Mouse (Mus musculus) midbrain, postnatal 0 days (tissue): ENCODE results near the gene Cygb. TPM values are rescaled to one million over a fixed set of nuclear protein-coding genes. Genes with fewer than 3 reads are reported as not detected.
"Not testable (repeated sequence)": the region's sequence is repeated elsewhere in the genome, so short reads cannot be mapped to it uniquely, and the experiment has no call there.

ENCODE experiments used
- ATAC-seq: fragments of 200-750 bp; cut with Nextera tagmentation; 2 replicates; pipeline ENCODE4 v1.8.0; 2017; ENCODE audit warnings: moderate number of reproducible peaks, mild to moderate bottlenecking, moderate TSS enrichment, moderate library complexity; ENCODE audit not compliant: low FRiP score
- DNase-seq: peaks from one replicate; pipeline ENCODE4 v3.0.0-alpha.2; 2015; ENCODE audit warnings: low spot score
- H3K27ac ChIP-seq: fragments of 300-500 bp; sonication (generic); 2 replicates; pipeline ENCODE4 v1.5.1; 2014; ENCODE audit warnings: low read depth, mild to moderate bottlenecking, low read length, mixed read lengths
- H3K27me3 ChIP-seq: fragments of 300-500 bp; sonication (generic); 2 replicates; pipeline ENCODE4 v1.6.1; 2014; ENCODE audit warnings: low read length, control low read depth, mixed read lengths; ENCODE audit not compliant: insufficient read depth
- H3K36me3 ChIP-seq: fragments of 300-500 bp; sonication (generic); 2 replicates; pipeline ENCODE4 v1.6.1; 2014; ENCODE audit warnings: low read length, control low read depth, mixed read lengths; ENCODE audit not compliant: insufficient read depth
- H3K4me1 ChIP-seq: fragments of 300-500 bp; sonication (generic); 2 replicates; pipeline ENCODE4 v1.6.1; 2014; ENCODE audit warnings: mild to moderate bottlenecking, control low read depth, antibody characterized with exemption, low read length, mixed read lengths; ENCODE audit not compliant: insufficient read depth
- H3K4me2 ChIP-seq: fragments of 300-500 bp; sonication (generic); 2 replicates; pipeline ENCODE4 v1.6.1; 2014; ENCODE audit warnings: low read depth, mild to moderate bottlenecking, low read length, mixed read lengths; ENCODE audit not compliant: poor library complexity, severe bottlenecking
- H3K4me3 ChIP-seq: fragments of 300-500 bp; sonication (generic); 2 replicates; pipeline ENCODE4 v1.5.1; 2014; ENCODE audit warnings: low read depth, mild to moderate bottlenecking, low read length, moderate library complexity
- H3K9ac ChIP-seq: fragments of 300-500 bp; sonication (generic); replicated peaks from 2 replicates; pipeline ENCODE4 v1.6.1; 2014; ENCODE audit warnings: mild to moderate bottlenecking, low read length, moderate library complexity, mixed read lengths; ENCODE audit not compliant: poor library complexity, severe bottlenecking
- H3K9me3 ChIP-seq: fragments of 300-500 bp; sonication (generic); 2 replicates; pipeline ENCODE4 v1.6.1; 2016; ENCODE audit warnings: low read length, control low read depth
- CTCF ChIP-seq: IDR thresholded peaks from 2 replicates; pipeline ENCODE4 v1.5.1; 2016; ENCODE audit warnings: antibody characterized with exemption, mild to moderate bottlenecking
- WGBS: fragments of 180-500 bp; shearing (Covaris S2); extraction: QIAGEN DNeasy Blood & Tissue Kit; methylation state at CpG from one replicate; pipeline ENCODE4 v1.1.7; 2014; 5-methylcytosine and 5-hydroxymethylcytosine counted together
- polyA plus RNA-seq: library from polyadenylated mRNA; unstranded; fragments of >200 nt; fragmentation: Nextera tagmentation; extraction: Ambion mirVana; gene quantifications from 2 replicates; pipeline ENCODE4 v1.2.1, GENCODE M21; 2015
- total RNA-seq: library from RNA; depleted of rRNA; stranded (reverse); fragments of >200 nt; gene quantifications from 2 replicates; pipeline ENCODE4 v1.2.3, GENCODE M21; 2014

Gene Cygb
- total and polyA plus RNA-seq, 2 experiments from 2014 or later, result 40.5 to 44.2 TPM

DNA sequence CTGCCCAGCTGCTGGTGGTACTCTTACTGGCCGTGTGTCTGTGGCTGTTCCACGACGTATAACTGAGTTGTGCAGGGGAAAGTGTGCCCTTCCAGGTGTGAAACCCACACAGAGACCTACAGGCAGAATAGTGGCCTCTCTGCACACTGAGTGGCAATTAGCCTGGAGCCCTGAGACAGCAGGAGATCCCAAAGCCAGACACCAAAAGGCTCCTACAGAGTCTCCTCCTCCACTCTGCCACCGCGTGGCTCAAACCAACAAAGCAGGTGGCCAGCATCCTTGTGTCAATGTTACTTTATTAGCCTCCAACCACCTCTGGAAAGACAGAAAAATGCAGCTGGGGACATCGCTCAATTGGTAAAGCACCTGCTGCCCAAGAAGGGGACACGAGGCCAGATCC, 14.7 kb upstream of the Cygb start:
- Histone ChIP-seq H3K27ac (no peak overlapping the region), H3K36me3 (no peaks in the 10 kb centered on the region), H3K27me3 (no peaks in the 10 kb centered on the region), H3K4me2 (no peak overlapping the region), H3K4me3 (no peak overlapping the region), H3K9ac (no peak overlapping the region), H3K9me3 (no peaks in the 10 kb centered on the region), H3K4me1 (peaks cover 5% of the 10 kb centered on the region; the same call in 1 of the 2 replicates)
- peak; percentile 58 for TF ChIP-seq CTCF
- 44% methylated on average over 7 of the region's 7 CpGs for WGBS
- ATAC-seq (no peak), DNase-seq (peak; percentile 33)

DNA sequence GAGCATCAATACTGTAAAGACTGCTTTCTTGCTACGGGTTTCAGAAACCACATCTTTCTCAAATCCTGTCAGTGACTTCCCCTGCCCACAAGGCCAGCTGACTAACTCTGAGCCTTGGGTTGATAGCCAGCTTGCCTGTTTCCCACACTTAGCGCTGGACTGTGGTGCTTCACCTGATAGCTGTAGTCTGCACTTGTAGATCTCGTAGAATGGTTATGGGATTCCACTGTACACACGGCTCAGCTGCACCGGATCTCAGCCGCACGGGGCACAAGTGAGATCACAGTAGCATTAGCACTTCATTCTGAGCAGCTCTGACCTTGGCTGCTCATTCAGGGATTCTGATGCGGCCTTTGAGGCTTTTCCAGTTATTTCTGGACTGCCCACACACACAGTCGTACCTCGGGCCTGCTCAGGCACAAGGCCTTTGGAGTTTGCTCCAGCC, 14.3 kb upstream of the Cygb start:
- Histone ChIP-seq H3K27me3 (no peaks in the 10 kb centered on the region), H3K27ac (no peak overlapping the region), H3K4me2 (no peak overlapping the region), H3K4me3 (no peak overlapping the region), H3K9ac (no peak overlapping the region), H3K4me1 (peaks cover 5% of the 10 kb centered on the region; the same call in 1 of the 2 replicates), H3K9me3 (no peaks in the 10 kb centered on the region), H3K36me3 (no peaks in the 10 kb centered on the region)
- ATAC-seq, result no peak
- TF ChIP-seq CTCF, result no peak
- DNase-seq, result no peak
- 77% methylated on average over 10 of the region's 10 CpGs for WGBS

DNA sequence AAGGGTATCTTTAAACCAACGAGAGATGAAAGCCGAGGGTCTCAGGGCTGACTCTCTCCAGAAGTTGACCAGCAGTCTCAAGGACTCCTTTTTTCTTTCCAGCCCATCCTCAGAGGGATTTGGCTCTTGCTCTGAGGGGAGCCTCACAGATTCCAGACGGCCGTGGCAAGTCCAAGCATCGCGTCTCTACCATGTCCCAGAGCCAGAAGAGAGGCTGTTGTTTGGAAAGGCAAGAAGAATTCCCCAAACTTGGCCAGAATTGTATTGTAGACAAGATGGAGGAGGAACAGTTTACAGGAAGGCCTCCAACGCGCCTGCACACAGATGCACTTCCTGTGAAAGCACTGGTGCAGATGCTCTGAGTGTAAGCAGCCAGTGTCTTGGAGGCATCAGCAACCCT, 13.8 kb upstream of the Cygb start:
- TF ChIP-seq CTCF, result no peak
- H3K4me1 ChIP-seq, result peaks cover 3% of the 10 kb centered on the region; the same call in 1 of the 2 replicates
- DNase-seq, result no peak
- no peaks in the 10 kb centered on the region for H3K36me3 ChIP-seq
- no peak overlapping the region for H3K27ac ChIP-seq
- H3K9me3 ChIP-seq, result no peaks in the 10 kb centered on the region
- 88% methylated on average over 8 of the region's 8 CpGs for WGBS
- H3K4me3 ChIP-seq, result no peak overlapping the region
- no peak overlapping the region for H3K9ac ChIP-seq
- no peaks in the 10 kb centered on the region for H3K27me3 ChIP-seq
- ATAC-seq, result no peak
- no peak overlapping the region for H3K4me2 ChIP-seq

DNA sequence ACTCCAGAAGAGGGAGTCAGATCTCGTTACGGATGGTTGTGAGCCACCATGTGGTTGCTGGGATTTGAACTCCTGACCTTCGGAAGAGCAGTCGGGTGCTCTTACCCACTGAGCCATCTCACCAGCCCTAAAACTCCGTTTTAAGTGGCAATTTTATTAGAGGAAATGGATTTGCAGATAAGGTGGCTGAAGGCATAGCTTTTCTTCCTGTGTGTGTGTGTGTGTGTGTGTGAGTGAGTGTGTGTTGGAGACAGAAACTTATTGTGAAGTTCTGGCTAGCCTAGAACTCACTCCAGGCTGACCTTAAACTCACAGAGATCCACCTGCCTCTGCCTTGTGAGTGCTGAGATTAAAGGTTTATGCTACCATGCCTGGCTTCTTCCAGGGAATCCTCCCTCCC, 12.9 kb upstream of the Cygb start:
- not testable (repeated sequence) for H3K27ac ChIP-seq, H3K9ac ChIP-seq, H3K27me3 ChIP-seq, ATAC-seq, H3K4me2 ChIP-seq, DNase-seq, H3K36me3 ChIP-seq, H3K9me3 ChIP-seq, H3K4me3 ChIP-seq, H3K4me1 ChIP-seq
- 90% methylated on average over 3 of the region's 5 CpGs for WGBS

DNA sequence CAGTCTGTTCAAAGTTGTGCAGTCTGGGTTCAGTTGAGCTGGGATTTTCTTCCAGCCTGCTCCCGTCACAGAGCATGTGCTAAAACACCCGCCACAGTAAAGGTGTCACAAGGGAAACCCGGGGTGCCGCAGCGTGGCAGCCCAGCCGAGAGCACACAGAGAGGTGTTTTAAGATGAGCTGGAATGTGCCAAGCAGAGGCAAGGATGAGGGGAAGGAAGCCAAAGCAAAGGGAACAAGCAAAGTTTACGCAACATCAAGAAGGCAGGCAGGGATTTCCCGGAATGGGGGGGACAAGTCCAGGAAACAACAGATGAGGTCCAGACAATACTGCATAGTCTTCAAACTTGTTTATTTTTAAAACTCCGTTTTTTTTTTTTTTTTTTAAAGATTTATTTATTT, 12.5 kb upstream of the Cygb start:
- DNase-seq, result no peak
- Histone ChIP-seq H3K9me3 (no peaks in the 10 kb centered on the region), H3K4me1 (peaks cover 11% of the 10 kb centered on the region), H3K36me3 (no peaks in the 10 kb centered on the region), H3K27ac (no peak overlapping the region), H3K27me3 (no peaks in the 10 kb centered on the region), H3K4me2 (no peak overlapping the region), H3K4me3 (no peak overlapping the region), H3K9ac (no peak overlapping the region)
- no peak for ATAC-seq
- 78% methylated on average over 9 of the region's 9 CpGs for WGBS
- no peak for TF ChIP-seq CTCF

DNA sequence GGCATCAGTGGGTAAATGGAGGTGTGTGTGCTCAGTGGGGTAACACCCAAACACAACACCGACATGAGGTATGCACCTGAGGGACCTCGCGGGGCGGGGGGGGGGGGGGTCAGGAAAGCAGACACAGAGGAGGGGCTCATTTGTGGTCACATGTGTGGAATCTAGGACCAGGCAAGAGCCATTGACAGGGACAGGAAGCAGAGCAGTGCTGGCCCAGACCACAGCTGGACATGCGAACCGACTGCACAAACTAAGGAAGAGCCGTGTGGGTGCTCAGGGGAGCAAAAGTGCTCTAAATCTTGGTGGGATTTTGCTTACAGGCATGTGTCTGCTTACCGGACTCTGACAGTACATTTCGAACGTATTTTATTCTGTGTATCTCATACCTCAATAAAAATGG, 11.2 kb upstream of the Cygb start:
- no peak overlapping the region for H3K9ac ChIP-seq
- no peaks in the 10 kb centered on the region for H3K27me3 ChIP-seq
- H3K36me3 ChIP-seq, result no peaks in the 10 kb centered on the region
- H3K27ac ChIP-seq, result no peak overlapping the region
- peaks cover 16% of the 10 kb centered on the region for H3K4me1 ChIP-seq
- no peak overlapping the region for H3K4me3 ChIP-seq
- TF ChIP-seq CTCF, result no peak
- no peak for ATAC-seq
- DNase-seq, result no peak
- 82% methylated on average over 9 of the region's 10 CpGs for WGBS
- H3K4me2 ChIP-seq, result no peak overlapping the region
- H3K9me3 ChIP-seq, result no peaks in the 10 kb centered on the region
